Mouse (Mus musculus) forebrain, postnatal 0 days (tissue): ENCODE data around the gene Lypd5. TPM values are rescaled to one million over a fixed set of nuclear protein-coding genes. Genes with fewer than 3 reads are reported as not detected.

Experiments
- ATAC-seq: fragments of 200-750 bp; cut with Nextera tagmentation; 2 replicates; pipeline ENCODE4 v1.8.0; 2017; ENCODE audit warnings: mild to moderate bottlenecking, moderate library complexity
- DNase-seq: peaks from one replicate; pipeline ENCODE4 v3.0.0-alpha.2; 2015
- H3K27ac ChIP-seq: fragments of 300-500 bp; sonication (generic); 2 replicates; pipeline ENCODE4 v1.5.1; 2014; ENCODE audit warnings: low read depth, mild to moderate bottlenecking, antibody characterized with exemption, low read length, moderate library complexity, mixed read lengths
- H3K27me3 ChIP-seq: fragments of 300-500 bp; sonication (generic); 2 replicates; pipeline ENCODE4 v1.6.1; 2014; ENCODE audit warnings: mild to moderate bottlenecking, low read length, mixed read lengths; ENCODE audit not compliant: insufficient read depth
- H3K36me3 ChIP-seq: fragments of 300-500 bp; sonication (generic); 2 replicates; pipeline ENCODE4 v1.6.1; 2014; ENCODE audit warnings: mild to moderate bottlenecking, moderate library complexity; ENCODE audit not compliant: insufficient read depth
- H3K4me1 ChIP-seq: fragments of 300-500 bp; sonication (generic); 2 replicates; pipeline ENCODE4 v1.6.1; 2014; ENCODE audit warnings: antibody characterized with exemption; ENCODE audit not compliant: insufficient read depth
- H3K4me2 ChIP-seq: fragments of 300-500 bp; sonication (generic); 2 replicates; pipeline ENCODE4 v1.6.1; 2014; ENCODE audit warnings: low read depth, mild to moderate bottlenecking, moderate library complexity
- H3K4me3 ChIP-seq: fragments of 300-500 bp; sonication (generic); 2 replicates; pipeline ENCODE4 v1.5.1; 2014; ENCODE audit warnings: low read depth, low read length, mixed read lengths
- H3K9ac ChIP-seq: fragments of 300-500 bp; sonication (generic); 2 replicates; pipeline ENCODE4 v1.6.1; 2014; ENCODE audit warnings: mild to moderate bottlenecking
- H3K9me3 ChIP-seq: fragments of 300-500 bp; sonication (generic); 2 replicates; pipeline ENCODE4 v1.6.1; 2016; ENCODE audit warnings: low read length
- CTCF ChIP-seq: sonication (generic); IDR thresholded peaks from 2 replicates; pipeline ENCODE4 v1.5.1; 2016; ENCODE audit warnings: antibody characterized with exemption, control low read depth, low read depth
- WGBS: fragments of 180-500 bp; shearing (Covaris S2); extraction: QIAGEN DNeasy Blood & Tissue Kit; methylation state at CpG from one replicate; pipeline ENCODE4 v1.1.7; 2014; 5-methylcytosine and 5-hydroxymethylcytosine counted together
- polyA plus RNA-seq: library from polyadenylated mRNA; unstranded; fragments of >200 nt; fragmentation: Nextera tagmentation; extraction: Ambion mirVana; gene quantifications from 2 replicates; pipeline ENCODE4 v1.2.1, GENCODE M21; 2015
- total RNA-seq: library from RNA; depleted of rRNA; stranded (reverse); fragments of >200 nt; gene quantifications from 2 replicates; pipeline ENCODE4 v1.2.3, GENCODE M21; 2014

Lypd5 gene
- total and polyA plus RNA-seq, 2 experiments from 2014 or later, result not detected

GRCm38 (mm10) chr7:24322593-24322992 lies 26.4 kb upstream of the Lypd5 start:
- Histone ChIP-seq H3K9ac (no peak overlapping the region), H3K9me3 (peaks cover 5% of the 10 kb centered on the region; the same call in 1 of the 2 replicates), H3K27ac (no peak overlapping the region), H3K27me3 (no peaks in the 10 kb centered on the region), H3K4me3 (no peak overlapping the region), H3K4me2 (no peak overlapping the region), H3K36me3 (no peaks in the 10 kb centered on the region), H3K4me1 (0 out of 2 replicates have a peak, but pooled peaks cover 9% of the 10 kb centered on the region)
- TF ChIP-seq CTCF, result no peak
- ATAC-seq (no peak), DNase-seq (no peak)
- WGBS, result 84% methylated on average over 4 of the region's 4 CpGs

GRCm38 (mm10) chr7:24325197-24325596 lies 23.8 kb upstream of the Lypd5 start:
- no peak for ATAC-seq
- H3K9ac ChIP-seq, result no peak overlapping the region
- 29% methylated on average over 6 of the region's 6 CpGs for WGBS
- 0 out of 2 replicates have a peak overlapping the region, but pooled peaks have one; percentile 30 for H3K4me3 ChIP-seq
- H3K27me3 ChIP-seq, result no peaks in the 10 kb centered on the region
- peaks cover 5% of the 10 kb centered on the region; the same call in 1 of the 2 replicates for H3K9me3 ChIP-seq
- TF ChIP-seq CTCF, result no peak
- H3K27ac ChIP-seq, result no peak overlapping the region
- peak; percentile 25 for DNase-seq
- no peaks in the 10 kb centered on the region for H3K36me3 ChIP-seq
- H3K4me1 ChIP-seq, result 0 out of 2 replicates have a peak, but pooled peaks cover 9% of the 10 kb centered on the region
- H3K4me2 ChIP-seq, result peak overlapping the region; percentile 53; the same call in 1 of the 2 replicates

- no peak for TF ChIP-seq CTCF
- peak overlapping the region; percentile 28; the same call in 1 of the 2 replicates for H3K9ac ChIP-seq
- H3K4me3 ChIP-seq, result peak overlapping the region; percentile 30
- H3K4me2 ChIP-seq, result peak overlapping the region; percentile 53
- no peaks in the 10 kb centered on the region for H3K27me3 ChIP-seq
- 0 out of 2 replicates have a peak, but pooled peaks cover 9% of the 10 kb centered on the region for H3K4me1 ChIP-seq
- H3K9me3 ChIP-seq, result peaks cover 5% of the 10 kb centered on the region; the same call in 1 of the 2 replicates
- DNase-seq (peak; percentile 27), ATAC-seq (peak; percentile 44)
- 2% methylated on average over 13 of the region's 13 CpGs for WGBS
- H3K36me3 ChIP-seq, result no peaks in the 10 kb centered on the region
- peak overlapping the region; percentile 59; the same call in 1 of the 2 replicates for H3K27ac ChIP-seq
Measured at GRCm38 (mm10) chr7:24325675-24326128, 23.3 kb upstream of the Lypd5 start.

GRCm38 (mm10) chr7:24326273-24327135 lies 22.5 kb upstream of the Lypd5 start:
- peak overlapping the region; percentile 30; the same call in 1 of the 2 replicates for H3K4me3 ChIP-seq
- peaks cover 5% of the 10 kb centered on the region; the same call in 1 of the 2 replicates for H3K9me3 ChIP-seq
- H3K27me3 ChIP-seq, result no peaks in the 10 kb centered on the region
- 0 out of 2 replicates have a peak, but pooled peaks cover 9% of the 10 kb centered on the region for H3K4me1 ChIP-seq
- H3K27ac ChIP-seq, result peak overlapping the region; percentile 59; the same call in 1 of the 2 replicates
- peak; percentile 73 for ATAC-seq
- DNase-seq, result peak; percentile 55
- peak overlapping the region; percentile 28; the same call in 1 of the 2 replicates for H3K9ac ChIP-seq
- no peak for TF ChIP-seq CTCF
- no peaks in the 10 kb centered on the region for H3K36me3 ChIP-seq
- 33% methylated on average over 20 of the region's 20 CpGs for WGBS
- peak overlapping the region; percentile 53 for H3K4me2 ChIP-seq

GRCm38 (mm10) chr7:24327281-24327975 lies 21.6 kb upstream of the Lypd5 start:
- Histone ChIP-seq H3K27ac (no peak overlapping the region), H3K4me1 (0 out of 2 replicates have a peak, but pooled peaks cover 9% of the 10 kb centered on the region), H3K9ac (no peak overlapping the region), H3K27me3 (no peaks in the 10 kb centered on the region), H3K9me3 (peaks cover 5% of the 10 kb centered on the region; the same call in 1 of the 2 replicates), H3K36me3 (no peaks in the 10 kb centered on the region), H3K4me2 (no peak overlapping the region), H3K4me3 (no peak overlapping the region)
- TF ChIP-seq CTCF, result no peak
- ATAC-seq (no peak), DNase-seq (no peak)
- 91% methylated on average over 14 of the region's 14 CpGs for WGBS

DNA sequence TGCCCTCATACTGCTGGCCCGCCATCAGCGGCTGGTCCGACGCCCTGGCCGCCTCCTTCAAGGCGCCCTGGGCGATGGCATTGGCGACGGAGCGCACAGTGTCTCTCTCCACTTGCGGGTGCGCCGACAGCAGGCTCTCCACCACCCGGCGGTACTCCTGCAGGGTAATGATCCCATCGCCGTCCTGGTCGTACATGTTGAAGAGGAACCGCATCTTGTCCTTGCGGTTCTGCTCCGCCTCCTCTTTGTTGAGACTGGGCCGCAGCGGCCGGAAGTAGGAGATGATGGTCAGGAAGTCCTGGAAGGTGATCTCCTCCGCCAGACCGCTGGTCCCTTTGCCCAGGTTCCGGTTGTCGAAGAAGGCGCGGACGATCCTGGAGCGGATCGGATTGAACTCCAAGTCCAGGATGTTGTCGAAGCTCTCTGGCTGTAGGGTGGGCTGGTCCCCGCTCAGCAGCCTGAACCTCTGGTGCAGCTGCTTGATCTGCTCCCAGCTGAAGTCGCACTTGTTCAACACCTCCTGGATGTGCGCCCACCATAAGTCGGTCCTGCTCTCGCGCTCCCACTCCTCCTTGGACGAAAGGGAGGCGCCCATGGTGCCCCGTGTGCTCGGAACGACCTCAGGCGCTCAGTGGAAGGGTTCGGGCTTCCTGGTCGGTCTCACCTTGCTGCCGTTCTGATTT lies 15.6 kb upstream of the Lypd5 start, which contains the start of gene Tescl:
Tescl (minus strand) TSS at position 633 of the 683 bp plus-strand sequence.
- Histone ChIP-seq H3K4me3 (no peak within 1 kb of the TSS), H3K27ac (no peak within 1 kb of the TSS), H3K9ac (no peak within 1 kb of the TSS), H3K36me3 (no peaks in the 10 kb centered on the region), H3K4me1 (no peaks in the 10 kb centered on the region), H3K9me3 (no peaks in the 10 kb centered on the region), H3K4me2 (no peak within 1 kb of the TSS), H3K27me3 (peaks cover 13% of the 10 kb centered on the region)
- DNase-seq (no peak), ATAC-seq (no peak)
- 54% methylated on average over 49 of the region's 49 CpGs for WGBS
- no peak for TF ChIP-seq CTCF
